Mouse (Mus musculus) lung, embryonic 16.5 days (tissue): Measurements from ENCODE around the gene Plekha8. TPM values are rescaled to one million over a fixed set of nuclear protein-coding genes. Genes with fewer than 3 reads are reported as not detected.

Experiments used
- ATAC-seq: fragments of 200-750 bp; cut with Nextera tagmentation; 2 replicates; pipeline ENCODE4 v1.8.0; 2017; ENCODE audit warnings: low read depth, mild to moderate bottlenecking, moderate library complexity
- H3K27ac ChIP-seq: fragments of 300-500 bp; sonication (generic); 2 replicates; pipeline ENCODE4 v1.5.1; 2014; ENCODE audit warnings: mild to moderate bottlenecking, control low read depth, low read length
- H3K27me3 ChIP-seq: fragments of 300-500 bp; sonication (generic); 2 replicates; pipeline ENCODE4 v1.6.1; 2014; ENCODE audit warnings: low read depth, low read length, mixed read lengths; ENCODE audit not compliant: control insufficient read depth, insufficient read depth
- H3K36me3 ChIP-seq: fragments of 300-500 bp; sonication (generic); 2 replicates; pipeline ENCODE4 v1.6.1; 2014; ENCODE audit warnings: low read length; ENCODE audit not compliant: control insufficient read depth, insufficient read depth
- H3K4me1 ChIP-seq: fragments of 300-500 bp; sonication (generic); replicated peaks from 2 replicates; pipeline ENCODE4 v1.6.1; 2014; ENCODE audit warnings: low read length, mixed read lengths; ENCODE audit not compliant: control insufficient read depth, insufficient read depth
- H3K4me2 ChIP-seq: fragments of 300-500 bp; sonication (generic); 2 replicates; pipeline ENCODE4 v1.6.1; 2014; ENCODE audit warnings: low read depth, low read length, control low read depth
- H3K4me3 ChIP-seq: fragments of 300-500 bp; sonication (generic); 2 replicates; pipeline ENCODE4 v1.5.1; 2014; ENCODE audit warnings: mild to moderate bottlenecking, low read length, control low read depth
- H3K9ac ChIP-seq: fragments of 300-500 bp; sonication (generic); 2 replicates; pipeline ENCODE4 v1.6.1; 2014; ENCODE audit warnings: low read length, control low read depth
- H3K9me3 ChIP-seq: fragments of 300-500 bp; sonication (generic); 2 replicates; pipeline ENCODE4 v1.6.1; 2016; ENCODE audit warnings: low read length; ENCODE audit not compliant: control insufficient read depth
- WGBS: fragments of 180-500 bp; shearing (Covaris S2); extraction: QIAGEN DNeasy Blood & Tissue Kit; methylation state at CpG from one replicate; pipeline ENCODE4 v1.1.7; 2014; 5-methylcytosine and 5-hydroxymethylcytosine counted together
- polyA plus RNA-seq: library from polyadenylated mRNA; unstranded; fragments of >200 nt; fragmentation: Nextera tagmentation; extraction: Ambion mirVana; gene quantifications from 2 replicates; pipeline ENCODE4 v1.2.1, GENCODE M21; 2015

Gene Plekha8
- polyA plus RNA-seq, 1 experiment from 2014 or later, result 7.1 TPM

DNA sequence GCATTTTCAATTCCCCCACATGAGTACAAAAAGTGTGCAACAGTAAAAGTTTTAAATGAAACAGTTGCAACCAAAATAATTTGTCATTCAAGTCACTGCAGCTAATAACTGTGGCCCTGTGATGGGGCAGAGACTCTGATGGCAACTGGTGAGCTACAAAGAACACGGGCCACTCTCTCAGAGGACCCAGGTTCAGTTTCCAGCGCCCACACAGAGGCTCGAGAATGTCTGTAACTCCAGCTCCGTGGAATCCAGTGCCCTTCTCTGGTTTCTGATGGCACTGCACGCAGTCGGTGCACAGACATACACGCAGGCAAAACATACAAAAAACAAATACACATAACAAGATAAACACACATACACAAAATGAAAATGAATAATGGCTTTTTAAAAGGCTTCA, 37.2 kb upstream of the Plekha8 start:
- Histone ChIP-seq H3K4me1 (peaks cover 11% of the 10 kb centered on the region; the same call in 1 of the 2 replicates), H3K9me3 (no peaks in the 10 kb centered on the region), H3K27ac (no peak overlapping the region), H3K4me3 (no peak overlapping the region), H3K4me2 (no peak overlapping the region), H3K36me3 (no peaks in the 10 kb centered on the region), H3K9ac (no peak overlapping the region), H3K27me3 (no peaks in the 10 kb centered on the region)
- WGBS, result 87% methylated on average over 7 of the region's 7 CpGs
- ATAC-seq, result no peak

DNA sequence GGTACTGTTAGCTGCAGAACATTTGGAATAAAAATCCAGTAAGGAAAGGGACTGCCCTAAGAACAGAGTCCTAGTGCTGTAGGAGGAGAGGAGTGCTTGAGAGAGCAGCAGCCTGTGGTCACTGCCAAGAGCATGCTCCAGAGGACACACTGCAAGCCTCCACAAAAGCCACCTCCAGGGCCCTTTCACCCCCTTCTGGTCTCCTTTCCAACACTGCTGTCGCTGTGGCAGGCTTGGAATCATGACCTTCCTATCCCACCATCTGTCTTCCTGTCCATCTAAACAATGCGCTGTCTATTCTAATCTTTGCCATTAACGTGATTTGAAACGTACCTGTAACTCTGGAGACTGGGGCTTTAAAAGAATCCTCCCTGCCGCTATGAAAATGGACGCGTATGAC, 36.4 kb upstream of the Plekha8 start:
- WGBS, result 61% methylated on average over 7 of the region's 7 CpGs
- H3K9ac ChIP-seq, result no peak overlapping the region
- H3K27ac ChIP-seq, result no peak overlapping the region
- ATAC-seq, result no peak
- no peaks in the 10 kb centered on the region for H3K36me3 ChIP-seq
- no peak overlapping the region for H3K4me3 ChIP-seq
- H3K4me1 ChIP-seq, result peaks cover 11% of the 10 kb centered on the region; the same call in 1 of the 2 replicates
- H3K27me3 ChIP-seq, result no peaks in the 10 kb centered on the region
- no peak overlapping the region for H3K4me2 ChIP-seq
- H3K9me3 ChIP-seq, result no peaks in the 10 kb centered on the region

DNA sequence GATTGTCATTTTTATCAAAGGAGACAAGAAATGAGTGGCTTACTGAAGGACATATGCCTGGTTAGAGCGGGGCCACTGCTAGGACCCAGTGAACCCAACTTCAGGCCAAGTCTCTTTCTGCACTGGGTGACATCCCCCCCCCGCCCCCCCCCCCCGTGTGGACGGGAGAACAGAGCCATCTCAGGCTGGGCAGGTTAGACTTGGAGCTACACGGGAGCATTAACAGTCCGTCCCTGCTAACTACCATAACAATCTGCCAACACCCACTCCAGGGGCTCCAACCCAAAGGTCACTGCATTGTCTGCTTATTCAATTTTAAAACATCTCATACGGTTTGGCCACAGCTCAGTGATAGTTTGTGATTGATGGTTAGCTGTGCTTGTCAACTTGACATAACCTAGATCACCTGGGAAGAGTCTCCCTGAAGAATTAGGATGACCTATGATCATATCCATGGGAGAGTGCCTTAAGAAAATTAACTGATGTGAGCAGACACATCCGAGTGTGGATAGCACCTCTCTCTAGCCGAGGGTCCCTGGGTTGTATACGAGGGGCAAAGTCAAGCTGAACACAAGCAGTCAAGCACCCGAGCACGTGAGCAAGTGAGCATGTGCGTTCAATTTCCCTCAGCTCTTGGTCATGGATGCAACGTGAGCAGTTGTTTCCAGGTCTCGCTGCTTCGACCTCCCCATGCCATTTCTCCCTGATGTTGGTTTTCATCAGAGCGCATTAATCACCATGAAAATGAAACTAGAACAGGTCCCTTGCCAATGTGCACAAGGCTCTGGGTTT, 32.7 kb upstream of the Plekha8 start:
- Histone ChIP-seq H3K4me1 (peaks cover 8% of the 10 kb centered on the region; the same call in 1 of the 2 replicates), H3K36me3 (no peaks in the 10 kb centered on the region), H3K4me3 (no peak overlapping the region), H3K4me2 (no peak overlapping the region), H3K27ac (no peak overlapping the region), H3K9me3 (no peaks in the 10 kb centered on the region), H3K27me3 (peaks cover 10% of the 10 kb centered on the region), H3K9ac (no peak overlapping the region)
- no peak for ATAC-seq
- 49% methylated on average over 17 of the region's 17 CpGs for WGBS

DNA sequence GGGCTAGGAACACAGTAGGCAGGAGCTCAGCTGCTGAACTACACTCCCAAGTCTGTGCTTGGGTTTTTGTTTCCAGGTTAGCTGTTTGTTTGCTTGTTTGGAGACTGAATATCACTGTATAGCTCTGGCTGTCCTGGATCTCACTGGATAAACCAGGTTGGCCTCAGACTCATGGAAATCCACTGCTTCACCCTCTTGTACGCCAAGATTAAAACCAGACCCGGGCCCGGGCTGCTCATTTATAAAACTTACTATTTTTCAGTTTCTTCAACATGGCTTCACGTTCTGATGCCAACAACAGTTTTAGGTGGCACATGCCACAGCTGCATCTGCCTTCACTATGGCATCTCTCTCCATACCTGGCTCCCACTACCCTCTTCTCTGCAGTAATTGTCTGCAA, 31.4 kb upstream of the Plekha8 start:
- WGBS, result 82% methylated on average over 4 of the region's 4 CpGs
- Histone ChIP-seq H3K9ac (no peak overlapping the region), H3K27ac (no peak overlapping the region), H3K9me3 (no peaks in the 10 kb centered on the region), H3K36me3 (no peaks in the 10 kb centered on the region), H3K27me3 (peaks cover 10% of the 10 kb centered on the region), H3K4me3 (no peak overlapping the region), H3K4me2 (no peak overlapping the region), H3K4me1 (peaks cover 8% of the 10 kb centered on the region; the same call in 1 of the 2 replicates)
- ATAC-seq, result no peak

DNA sequence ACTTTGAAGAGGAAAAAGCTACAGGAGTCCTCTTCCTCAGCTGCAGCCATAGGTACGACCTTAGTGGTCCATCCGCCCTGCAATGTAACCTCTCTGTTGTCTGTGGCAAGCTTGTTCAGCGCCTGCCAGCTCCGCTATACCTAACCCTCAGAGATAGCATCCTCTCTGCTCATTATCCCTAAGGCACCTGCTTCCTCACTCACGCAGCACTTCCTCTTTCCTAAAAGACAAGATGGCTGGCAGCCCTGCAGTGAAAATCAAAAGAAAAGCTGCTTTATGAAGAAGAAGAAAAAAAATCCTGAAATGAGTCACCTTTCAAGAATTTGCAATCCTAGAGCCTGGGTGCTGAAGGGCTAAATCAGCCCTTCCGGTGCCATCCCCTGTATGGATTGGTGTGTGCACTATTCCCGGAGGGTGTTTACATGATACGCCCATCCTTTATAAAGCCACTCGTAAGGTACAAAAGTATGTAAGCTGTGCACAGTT, 30.4 kb upstream of the Plekha8 start:
- H3K9ac ChIP-seq, result no peak overlapping the region
- no peak overlapping the region for H3K27ac ChIP-seq
- H3K4me2 ChIP-seq, result no peak overlapping the region
- H3K4me1 ChIP-seq, result peaks cover 8% of the 10 kb centered on the region; the same call in 1 of the 2 replicates
- no peaks in the 10 kb centered on the region for H3K9me3 ChIP-seq
- no peaks in the 10 kb centered on the region for H3K36me3 ChIP-seq
- H3K4me3 ChIP-seq, result no peak overlapping the region
- 62% methylated on average over 9 of the region's 9 CpGs for WGBS
- H3K27me3 ChIP-seq, result peaks cover 10% of the 10 kb centered on the region
- no peak for ATAC-seq

DNA sequence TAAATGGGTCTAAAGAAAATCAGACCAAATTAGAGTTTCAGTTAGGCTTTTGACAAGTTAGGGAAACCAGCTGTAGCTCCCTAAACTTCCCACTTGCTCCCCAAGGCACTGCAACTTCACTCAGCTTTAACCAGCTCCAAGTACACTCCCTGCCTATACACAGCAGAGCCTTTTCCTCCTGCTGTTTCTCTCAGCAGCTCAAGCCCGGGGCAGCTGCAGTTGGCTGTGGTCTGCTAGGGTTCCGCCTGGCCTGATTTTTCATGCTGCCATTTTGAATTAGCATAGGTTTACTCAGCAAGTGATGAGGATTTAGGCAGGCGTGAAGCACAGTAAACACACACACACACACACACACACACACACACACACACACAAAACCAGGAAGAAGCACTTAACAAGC, 29.9 kb upstream of the Plekha8 start:
- Histone ChIP-seq H3K27ac (no peak overlapping the region), H3K4me1 (peaks cover 8% of the 10 kb centered on the region; the same call in 1 of the 2 replicates), H3K4me3 (no peak overlapping the region), H3K27me3 (peaks cover 10% of the 10 kb centered on the region), H3K9ac (no peak overlapping the region), H3K36me3 (no peaks in the 10 kb centered on the region), H3K9me3 (no peaks in the 10 kb centered on the region), H3K4me2 (no peak overlapping the region)
- 64% methylated on average over 3 of the region's 3 CpGs for WGBS
- no peak for ATAC-seq

DNA sequence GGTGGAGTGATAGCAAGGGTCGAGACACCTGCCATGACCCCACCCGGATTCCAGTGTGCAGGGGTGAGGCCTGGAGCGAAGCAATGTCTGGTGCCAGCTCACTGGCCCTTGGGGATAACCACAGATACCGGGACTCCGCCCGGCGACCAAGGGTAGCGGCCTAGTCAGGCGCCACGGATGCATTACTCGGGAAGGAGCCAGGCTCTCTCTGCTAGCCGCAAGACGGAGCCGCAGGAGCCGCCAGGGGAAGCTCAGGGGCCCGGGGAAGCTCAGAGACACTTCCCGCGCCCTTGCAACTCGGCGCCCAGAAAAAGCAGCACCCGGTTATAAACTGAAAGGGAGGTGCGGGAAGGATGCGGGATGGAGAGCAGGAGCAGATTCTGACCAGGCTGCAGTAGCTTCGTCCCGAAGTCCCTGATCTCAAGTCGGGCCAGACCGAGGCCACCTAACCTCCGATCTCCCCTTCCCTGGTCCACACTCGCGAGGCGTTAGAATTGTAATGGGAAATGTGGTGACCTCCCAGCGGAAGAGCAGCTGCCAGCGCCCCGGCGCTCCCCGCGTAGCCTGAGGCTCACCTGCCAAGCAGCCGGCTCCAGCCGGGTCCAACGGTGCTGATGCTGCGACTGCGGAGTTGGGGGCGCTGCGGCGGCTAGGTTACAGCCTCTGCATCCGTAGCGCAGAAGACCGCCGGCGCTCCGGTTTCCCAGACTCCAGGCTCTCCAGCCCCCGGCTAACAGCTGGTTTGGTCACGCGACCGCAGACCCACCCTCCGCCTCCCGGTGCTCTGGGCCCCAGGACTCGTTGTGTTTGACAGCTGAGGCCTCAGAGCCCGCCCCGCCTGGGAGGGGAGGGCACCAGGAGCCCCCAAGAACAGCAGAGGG, 29.0 kb upstream of the Plekha8 start, which contains the start of gene Scrn1:
Gene Scrn1, minus strand, starts transcription at position 825 of the 881 bp plus-strand sequence.
- WGBS, result 1% methylated on average over 54 of the region's 60 CpGs
- Histone ChIP-seq H3K9me3 (no peaks in the 10 kb centered on the region), H3K27me3 (peaks cover 10% of the 10 kb centered on the region), H3K4me3 (peak within 1 kb of the TSS; percentile 57), H3K4me2 (peak within 1 kb of the TSS; percentile 98), H3K9ac (peak within 1 kb of the TSS; percentile 58), H3K4me1 (peaks cover 8% of the 10 kb centered on the region; the same call in 1 of the 2 replicates), H3K27ac (no peak within 1 kb of the TSS), H3K36me3 (no peaks in the 10 kb centered on the region)
- ATAC-seq, result peak; percentile 86

DNA sequence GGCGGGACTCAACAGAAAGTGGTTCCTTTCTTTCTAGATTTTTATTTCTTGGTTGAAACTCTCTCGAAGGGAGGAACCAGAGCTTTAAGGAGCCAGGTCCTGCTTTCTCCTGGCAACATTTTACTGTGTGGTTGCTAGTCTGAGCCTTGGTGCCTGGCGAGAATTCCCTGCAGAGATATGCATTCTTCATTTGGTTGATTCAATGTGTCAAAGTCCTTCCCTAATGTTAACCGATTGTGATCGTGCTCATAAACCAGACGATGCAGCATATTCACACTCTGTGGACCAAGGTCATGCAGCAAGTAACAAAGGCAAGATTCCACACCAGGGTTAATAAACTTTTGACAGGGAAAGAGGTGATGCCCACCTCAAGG, 28.4 kb upstream of the Plekha8 start:
- peak overlapping the region; percentile 57 for H3K4me3 ChIP-seq
- H3K36me3 ChIP-seq, result no peaks in the 10 kb centered on the region
- peaks cover 10% of the 10 kb centered on the region for H3K27me3 ChIP-seq
- peak overlapping the region; percentile 58 for H3K9ac ChIP-seq
- ATAC-seq, result no peak
- peak overlapping the region; percentile 98 for H3K4me2 ChIP-seq
- H3K9me3 ChIP-seq, result no peaks in the 10 kb centered on the region
- no peak overlapping the region for H3K27ac ChIP-seq
- H3K4me1 ChIP-seq, result peaks cover 8% of the 10 kb centered on the region; the same call in 1 of the 2 replicates
- WGBS, result 10% methylated on average over 6 of the region's 6 CpGs

DNA sequence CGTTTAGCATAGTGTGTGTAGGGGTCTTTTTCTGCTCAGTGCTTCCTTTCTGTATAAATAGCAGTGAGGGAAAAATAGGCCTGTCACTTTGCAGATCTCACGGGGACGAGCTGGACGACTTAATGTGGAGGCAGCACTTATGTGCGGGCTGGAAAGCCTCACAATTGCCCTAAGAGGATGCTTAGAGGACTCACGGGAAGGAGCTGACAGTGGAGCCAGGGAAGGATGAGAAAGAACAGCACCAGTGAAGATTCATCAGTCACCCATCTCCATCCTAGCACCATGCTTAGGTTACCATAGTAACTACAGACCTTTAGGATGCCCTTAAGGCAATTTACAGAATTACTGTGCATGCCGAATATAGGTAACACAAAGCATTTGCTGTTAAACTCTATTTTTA, 25.1 kb upstream of the Plekha8 start:
- Histone ChIP-seq H3K27ac (no peak overlapping the region), H3K4me3 (no peak overlapping the region), H3K9ac (no peak overlapping the region), H3K27me3 (peaks cover 7% of the 10 kb centered on the region; the same call in 1 of the 2 replicates), H3K4me1 (peaks cover 8% of the 10 kb centered on the region; the same call in 1 of the 2 replicates), H3K4me2 (no peak overlapping the region), H3K36me3 (no peaks in the 10 kb centered on the region), H3K9me3 (no peaks in the 10 kb centered on the region)
- 48% methylated on average over 7 of the region's 7 CpGs for WGBS
- ATAC-seq, result no peak
